Mouse (Mus musculus): ENCODE results near the gene Gdap2. TPM values are rescaled to one million over a fixed set of nuclear protein-coding genes. Genes with fewer than 3 reads are reported as not detected.

The Gdap2 gene
- polyA plus RNA-seq, 1 experiment from 2014 or later = 29.4 TPM

- POLR2A ChIA-PET = no interaction called here
- TF ChIP-seq CTCF (IDR thresholded peaks at IDR 0.05) = no peak
- no peaks in the 10 kb centered on the region for H3K27me3 ChIP-seq
- CTCF ChIA-PET = no interaction called here
- ATAC-seq (no peak), DNase-seq (ENCODE audit: low read depth, low spot score) (no peak)
- in situ Hi-C loops (cut with MboI; ENCODE audit: low pct_unique_long_range_greater_than_20kb) = no loop called here
Measured at GRCm38 (mm10) chr3:100242230-100242629, 80.0 kb downstream of the Gdap2 start.

DNA sequence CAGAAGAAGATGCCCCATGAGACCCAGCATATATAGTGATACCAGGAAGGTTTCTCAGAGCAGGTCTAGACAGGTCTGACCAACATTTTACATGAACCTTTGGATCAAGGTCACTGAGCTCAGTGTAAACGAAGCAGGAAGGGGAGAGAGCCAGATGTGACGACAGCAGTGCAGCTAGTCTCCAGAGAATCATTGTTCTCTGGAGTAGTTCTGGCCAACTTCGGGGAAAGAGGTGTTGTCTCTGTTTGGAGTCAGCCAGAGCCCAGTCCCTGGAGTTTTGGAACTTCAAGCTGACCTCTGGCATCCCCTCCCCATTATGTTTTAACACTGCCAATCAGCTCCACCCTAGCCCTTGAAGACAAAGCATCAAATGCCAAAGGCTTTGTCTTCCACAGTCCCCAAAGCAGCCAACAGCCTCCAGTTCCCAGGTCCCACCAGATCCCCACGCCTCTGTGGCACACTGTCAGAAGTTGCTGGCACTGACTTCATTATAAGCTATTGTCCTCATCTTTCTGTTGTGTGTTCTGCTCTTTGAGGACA lies 84.2 kb downstream of the Gdap2 start:
- DNase-seq (ENCODE audit: low read depth, low spot score) (no peak), ATAC-seq (no peak)
- in situ Hi-C loops (cut with MboI; ENCODE audit: low pct_unique_long_range_greater_than_20kb) = no loop called here
- no peaks in the 10 kb centered on the region for H3K27me3 ChIP-seq
- ChIA-PET POLR2A (no interaction called here), CTCF (interaction anchor here (1.4 to 1.8 kb wide), 3 partner anchors 11 to 32 kb away, joined by 3 to 5 read pairs (median 4); no protein-coding TSS in a partner anchor)
- TF ChIP-seq CTCF (IDR thresholded peaks at IDR 0.05) = no peak

Other genes starting within 250 kb of the Gdap2 start
- 70.4 TPM for gene Wdr3, start within 50 bp of the Gdap2 start, polyA plus RNA-seq (2021)